Mouse (Mus musculus): Measurements from ENCODE around the gene Net1.
"Not testable (repeated sequence)": the region's sequence is repeated elsewhere in the genome, so short reads cannot be mapped to it uniquely, and the experiment has no call there.

GRCm38 (mm10) chr13:3833644-3834043 lies 84.4 kb downstream of the Net1 start:
- not testable (repeated sequence) for TF ChIP-seq CTCF (IDR thresholded peaks at IDR 0.05; ENCODE audit: extremely low read depth, insufficient read length, insufficient replicate concordance, low read depth, low read length); POLR2A (IDR thresholded peaks at IDR 0.05; ENCODE audit: low read depth, low read length)

All from small intestine, adult 2 months (tissue).